ENCODE assay signal across 8 mouse cellular contexts in genomic region chr19:3851502-3851962, GRCm38 (mm10). TPM values are rescaled to one million over a fixed set of nuclear protein-coding genes. Genes with fewer than 3 reads are reported as not detected.
DNase-seq lines count a peak whose midpoint lies in the region; ATAC-seq and TF ChIP-seq lines count a peak whose summit lies in the region.

Gene Chka (plus strand): TSS chr19:3851773.

- intact Hi-C loops in gastrocnemius, adult 2 months (cut with DNase I), result loop anchor here (5.0 kb wide), 1 partner anchor 61 kb away; the partner anchor contains the start of gene Ndufs8
- intact Hi-C loops in left cerebral cortex, adult 2 months (cut with DNase I), result loop anchor here (5.0 kb wide), 1 partner anchor 56 kb away; the partner anchor contains the start of gene Tcirg1

- peak; percentile 91 for DNase-seq in WW6 (ENCODE audit: low read depth, low spot score)
- DNase-seq in cerebellum, postnatal 4 days (ENCODE audit: low spot score in 2 of 2), result peak; percentile 95 to 97
- peak; percentile 97 for DNase-seq in gastrocnemius, adult 2 months
- DNase-seq in hindbrain, postnatal 0 days (ENCODE audit: low spot score), result peak; percentile 98
- peak; percentile 99 for DNase-seq in left cerebral cortex, adult 2 months (ENCODE audit: extremely low spot score in 1 of 2, low spot score in 2 of 2)
- peak; percentile 98 to 99 for DNase-seq in right cerebral cortex, adult 2 months (ENCODE audit: low spot score in 2 of 2)
- DNase-seq in urinary bladder, postnatal 14 days (ENCODE audit: low spot score), result peak; percentile 98

- H3K27me3 ChIP-seq in hindbrain, postnatal 0 days (ENCODE audit: insufficient read depth, low read length), result no peaks in the 10 kb centered on the region

- peak; percentile 12; the same call in 1 of the 2 replicates for TF ChIP-seq CTCF in gastrocnemius, adult 2 months (IDR thresholded peaks at IDR 0.05)
- TF ChIP-seq CTCF in hindbrain, postnatal 0 days (IDR thresholded peaks at IDR 0.05; ENCODE audit: low read depth), result peak; percentile 46
- TF ChIP-seq CTCF in left cerebral cortex, adult 2 months (IDR thresholded peaks at IDR 0.05), result no peak

- peak within 1 kb of the TSS; percentile 93 for H3K4me3 ChIP-seq in gastrocnemius, adult 2 months
- H3K4me3 ChIP-seq in hindbrain, postnatal 0 days (ENCODE audit: low read length), result peak within 1 kb of the TSS; percentile 60
- H3K4me3 ChIP-seq in left cerebral cortex, adult 2 months, result peak within 1 kb of the TSS; percentile 83

- peak within 1 kb of the TSS; percentile 94 for H3K27ac ChIP-seq in gastrocnemius, adult 2 months
- peak within 1 kb of the TSS; percentile 95 for H3K27ac ChIP-seq in hindbrain, postnatal 0 days
- peak within 1 kb of the TSS; percentile 97 for H3K27ac ChIP-seq in left cerebral cortex, adult 2 months

- H3K36me3 ChIP-seq in hindbrain, postnatal 0 days (ENCODE audit: insufficient read depth, low read length), result no peaks in the 10 kb centered on the region

- no peaks in the 10 kb centered on the region for H3K9me3 ChIP-seq in hindbrain, postnatal 0 days (ENCODE audit: low read length)

- H3K4me1 ChIP-seq in hindbrain, postnatal 0 days (ENCODE audit: insufficient read depth, low read length), result peaks cover 17% of the 10 kb centered on the region

- peak within 1 kb of the TSS; percentile 74 for H3K4me2 ChIP-seq in hindbrain, postnatal 0 days (ENCODE audit: low read depth, low read length)

- peak within 1 kb of the TSS; percentile 88 for H3K9ac ChIP-seq in hindbrain, postnatal 0 days (replicated peaks; ENCODE audit: low read length)

- peak; percentile 98 for ATAC-seq in hindbrain, postnatal 0 days
- peak; percentile 96 for ATAC-seq in megakaryocyte, adult 5-6 weeks (ENCODE audit: poor library complexity, severe bottlenecking)

- WGBS in hindbrain, postnatal 0 days, result under 1% methylated on average over 53 of the region's 54 CpGs

RNA-seq across cellular contexts. Expression of gene Chka, which starts in this region (rescaled TPM):
- total RNA-seq in gastrocnemius, adult 2 months (2021), result 1 to 10 TPM; 1.8 to 5.4 TPM
- total RNA-seq in hindbrain, postnatal 0 days (2014; rRNA removed), result 57.3 and 68.9 TPM in 2 replicates
- 53.9 and 57.3 TPM in 2 replicates for polyA plus RNA-seq in hindbrain, postnatal 0 days (2015; fragmentation: Nextera tagmentation; extraction: Ambion mirVana)
- total RNA-seq in left cerebral cortex, adult 2 months (2021), result 100 to 1,000 TPM in 1 of 2 experiments, 10 to 100 TPM in 1; 96.7 to 120 TPM
- 15.9 and 18.9 TPM in 2 replicates for total RNA-seq in megakaryocyte, adult 5-6 weeks (2015)
- 19.2 and 22.0 TPM in 2 replicates for total RNA-seq in megakaryocyte, adult 5-6 weeks (2017)

Comparison
In these comparisons a context has a peak if more than half of its experiments do, and no peak if none do; other contexts are left out.
1. Peak in every context shown above with its lines: DNase-seq, ATAC-seq, H3K4me3 ChIP-seq and H3K27ac ChIP-seq.